Mouse (Mus musculus) kidney, adult 2 months (tissue): ENCODE measurements around the gene Plekhb2.

Experiments
- CTCF ChIP-seq: fragments of 200-500 bp; conservative IDR thresholded peaks from 2 replicates; pipeline ENCODE4 v1.5.1; 2011; ENCODE audit warnings: low read depth, mild to moderate bottlenecking, control low read depth, low read length, moderate library complexity, mixed read lengths; ENCODE audit not compliant: insufficient read depth, insufficient read length
- POLR2A ChIP-seq: fragments of 200-500 bp; IDR thresholded peaks from one replicate; pipeline ENCODE4 v1.6.1; 2011; ENCODE audit warnings: low read depth, low read length, control low read depth

GRCm38 (mm10) chr1:34837951-34838689, 11.7 kb upstream of the Plekhb2 start:
- no peak for TF ChIP-seq CTCF
- TF ChIP-seq POLR2A: no peak
